Mouse (Mus musculus) adrenal gland, postnatal 10 days (tissue): ENCODE measurements around the gene Ulk4. TPM values are rescaled to one million over a fixed set of nuclear protein-coding genes. Genes with fewer than 3 reads are reported as not detected.
A peak's percentile ranks its signal among the peaks of the same experiment; 100 is the strongest.

ENCODE experiments used
- DNase-seq: peaks from one replicate; pipeline ENCODE4 v3.0.0; 2021; ENCODE audit warnings: mixed read lengths
- total RNA-seq, 2 experiments: library from RNA; stranded (reverse); gene quantifications; 2 replicates each; pipeline ENCODE4 v1.2.3; 2021

Ulk4 gene
- total RNA-seq, 2 experiments from 2014 or later, result 1.6 to 3.5 TPM

DNA sequence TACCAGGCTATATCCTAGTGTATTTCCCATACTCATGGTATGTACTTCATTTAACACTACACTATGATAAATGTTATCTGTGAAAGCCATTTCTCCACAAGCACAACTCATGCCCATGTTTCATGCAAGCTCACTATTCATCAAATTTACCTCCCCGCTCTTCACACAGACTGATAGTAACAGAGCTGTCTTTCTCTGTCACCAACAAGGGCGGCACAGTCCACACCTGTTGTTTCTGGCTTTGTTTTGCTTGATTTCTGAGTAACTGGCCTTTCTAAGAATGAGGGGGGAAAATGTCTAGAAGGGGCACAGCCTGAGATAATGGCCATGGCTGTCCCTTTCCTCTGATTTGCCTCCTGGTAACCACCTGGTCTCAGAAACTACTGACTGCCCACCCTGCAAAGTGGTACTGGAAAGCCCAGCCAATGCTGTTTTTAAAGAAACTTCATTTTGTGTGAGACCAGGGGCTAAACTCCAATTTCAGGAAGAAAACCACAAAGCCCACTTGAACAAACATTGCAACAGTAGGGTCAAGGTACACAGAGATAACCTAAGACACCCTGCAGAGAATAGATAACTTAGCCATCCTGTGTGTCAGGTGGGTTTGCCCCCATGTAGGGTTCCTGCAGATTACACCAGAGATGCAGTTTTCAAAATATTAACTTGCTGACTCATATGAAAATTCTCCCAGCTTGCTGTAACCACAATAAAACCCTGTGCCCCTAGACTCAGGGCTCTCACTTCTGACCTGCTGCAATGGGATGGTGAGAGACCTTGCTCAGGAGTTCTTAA is 258.3 kb downstream of the Ulk4 start:
- DNase-seq, result no peak

- no peak for DNase-seq
Observed at GRCm38 (mm10) chr9:121015810-121016502, 261.0 kb downstream of the Ulk4 start.

DNA sequence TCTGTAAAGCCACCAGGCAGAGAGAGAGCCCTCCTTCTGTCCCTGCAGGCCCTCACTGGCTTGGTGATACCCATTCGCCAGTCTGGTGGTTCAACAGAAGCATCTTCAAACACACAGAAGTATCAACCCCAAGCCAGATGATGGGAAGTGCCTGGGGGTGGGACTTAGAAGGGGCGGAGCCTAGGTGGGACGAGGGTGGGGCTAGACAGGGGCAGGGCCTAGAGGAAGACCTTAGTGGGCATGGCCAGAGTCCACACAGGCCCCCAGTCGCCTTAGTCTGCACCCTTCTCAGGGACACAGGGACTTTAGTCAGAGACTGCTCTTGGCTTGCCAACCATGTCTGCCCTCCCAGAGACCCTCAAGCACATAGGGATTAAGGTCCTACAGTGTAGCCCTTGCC is 265.5 kb downstream of the Ulk4 start:
- DNase-seq, result no peak

GRCm38 (mm10) chr9:121010544-121010943 is 266.5 kb downstream of the Ulk4 start:
- no peak for DNase-seq

GRCm38 (mm10) chr9:121005961-121006360 is 271.0 kb downstream of the Ulk4 start:
- no peak for DNase-seq

DNA sequence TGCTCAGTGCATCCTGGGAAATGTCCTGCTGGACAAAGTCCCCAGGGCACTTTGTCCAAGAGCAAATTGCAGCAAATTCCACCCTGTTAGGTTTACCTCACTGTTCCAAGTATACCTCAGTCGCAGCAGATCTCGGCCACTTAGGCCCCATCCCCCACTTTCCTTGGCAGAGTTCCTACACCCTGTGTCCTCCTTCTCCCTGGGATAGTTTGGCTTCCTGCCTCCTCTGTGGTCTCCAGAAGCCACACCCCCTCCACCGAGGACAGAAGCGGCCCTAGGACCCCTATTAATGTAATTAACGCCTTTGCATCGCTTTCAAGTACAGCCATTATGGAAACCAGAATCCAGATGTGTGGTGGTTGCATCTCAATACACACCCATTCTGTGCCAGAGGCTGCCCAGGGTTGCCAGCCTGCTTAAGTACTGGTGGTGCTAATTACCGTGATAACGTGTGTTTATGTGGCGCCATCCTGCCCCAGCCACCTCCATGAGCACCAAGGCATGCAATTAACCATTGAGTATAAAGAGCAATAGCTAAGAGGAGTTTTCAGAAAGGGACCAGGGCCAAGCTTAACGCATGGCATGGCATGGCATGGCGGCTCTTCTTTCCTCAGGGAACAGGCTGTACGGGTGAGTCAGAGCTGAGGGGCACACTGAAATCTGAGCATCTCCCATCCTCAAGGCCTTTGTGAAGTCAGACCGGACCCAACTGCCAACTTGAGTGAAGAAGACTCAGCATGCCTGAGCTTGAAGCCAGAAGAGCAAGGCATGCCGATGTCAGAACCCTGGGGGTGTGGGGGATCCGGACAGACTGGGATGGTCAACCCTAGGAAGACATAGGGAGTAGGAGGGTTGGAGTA is 275.1 kb downstream of the Ulk4 start:
- DNase-seq, result peak; percentile 41

DNA sequence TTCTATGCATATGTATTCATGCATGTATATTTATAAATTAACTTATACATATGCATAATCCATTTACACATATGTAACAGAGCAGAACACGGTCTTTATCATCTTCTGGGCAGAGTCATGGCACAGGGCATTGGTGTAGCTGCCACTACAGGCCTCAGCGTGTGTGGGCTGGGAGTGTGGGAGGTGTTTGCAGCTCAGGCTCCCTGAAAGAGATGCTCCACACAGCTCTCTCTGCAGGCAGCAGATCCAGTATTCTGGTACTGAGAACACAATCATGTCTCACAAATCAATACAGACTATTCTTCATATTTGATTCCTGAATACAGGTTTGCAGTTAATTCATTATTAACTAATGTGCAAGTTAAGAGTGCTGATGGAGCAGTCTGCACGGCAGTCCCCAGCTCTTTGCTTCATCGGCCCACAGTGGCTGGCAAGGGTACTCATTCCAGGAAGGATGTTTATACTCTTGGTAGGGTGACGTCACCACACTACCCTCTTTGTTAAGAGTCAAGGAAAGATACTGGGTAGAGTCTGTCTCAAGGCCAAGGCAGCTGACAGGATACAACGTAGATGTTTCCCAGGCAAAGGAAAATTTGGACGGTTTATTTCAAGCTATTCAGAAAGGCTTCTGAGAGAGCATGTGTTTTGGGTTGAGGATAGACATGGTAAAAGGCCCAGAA is 276.2 kb downstream of the Ulk4 start:
- peak; percentile 20 for DNase-seq

DNA sequence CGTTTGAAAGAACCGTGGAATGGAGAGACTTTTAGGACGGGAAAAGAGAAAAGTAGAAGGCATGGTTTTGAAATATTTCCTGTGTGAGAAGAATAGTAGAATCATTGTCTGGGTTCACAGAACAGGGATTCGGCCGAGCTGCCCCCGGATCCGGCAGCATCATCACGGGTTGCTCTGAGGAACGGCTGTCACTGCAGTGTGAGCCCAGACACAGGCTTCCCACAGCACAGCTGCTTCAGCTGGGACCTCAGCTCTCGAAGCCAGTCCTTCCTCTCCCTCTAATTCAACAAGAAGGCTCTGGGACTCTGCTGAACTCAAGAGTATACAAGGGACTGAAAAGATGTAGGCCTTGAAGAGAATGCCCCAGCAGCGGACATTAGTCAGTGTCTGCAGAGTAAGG is 278.3 kb downstream of the Ulk4 start:
- DNase-seq, result no peak

GRCm38 (mm10) chr9:120994223-120995155 is 282.5 kb downstream of the Ulk4 start:
- DNase-seq, result no peak

GRCm38 (mm10) chr9:120993004-120993403 is 284.0 kb downstream of the Ulk4 start:
- no peak for DNase-seq

- DNase-seq, result no peak
Observed at GRCm38 (mm10) chr9:120991801-120992200, 285.2 kb downstream of the Ulk4 start.

- no peak for DNase-seq
Observed at GRCm38 (mm10) chr9:120989806-120990700, 286.9 kb downstream of the Ulk4 start.

DNA sequence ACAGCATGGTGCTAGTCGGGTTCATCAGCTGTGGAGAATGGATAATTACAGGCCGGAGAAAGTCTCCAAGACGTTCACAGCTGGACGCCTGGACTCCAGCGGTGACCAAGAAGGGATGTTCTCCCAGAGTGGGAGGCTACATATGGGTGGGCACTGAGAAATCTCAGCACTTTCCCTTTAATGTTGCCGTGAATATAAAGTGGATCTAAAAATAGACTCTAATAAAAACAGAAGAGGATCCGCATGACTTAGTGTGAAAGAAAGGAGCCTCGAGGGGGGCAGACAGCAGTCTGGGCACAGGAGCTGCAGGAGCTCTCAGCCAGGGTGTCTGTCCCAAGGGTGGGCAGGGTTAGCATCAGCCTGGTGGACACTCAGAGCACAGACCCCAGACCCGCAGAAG is 288.9 kb downstream of the Ulk4 start:
- no peak for DNase-seq

DNA sequence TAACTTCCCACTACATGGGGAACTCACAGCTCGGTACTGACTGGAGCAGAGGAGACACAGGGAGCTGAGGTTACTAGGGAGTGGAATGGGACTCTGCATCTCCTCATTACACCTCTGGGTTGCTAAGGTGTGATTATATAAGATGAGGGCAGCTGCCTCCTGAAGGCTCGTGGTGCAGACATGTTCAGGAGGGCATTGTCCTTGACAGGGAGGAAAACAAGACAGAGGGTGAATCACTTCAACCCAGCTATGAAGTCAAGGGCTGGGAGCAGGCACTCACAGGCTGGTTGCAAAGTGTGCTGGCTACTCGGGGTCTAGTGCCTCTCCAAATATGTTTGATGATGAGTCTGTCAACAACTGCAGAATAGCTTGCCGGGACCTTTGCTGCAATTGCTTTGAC is 290.0 kb downstream of the Ulk4 start:
- DNase-seq, result no peak

DNA sequence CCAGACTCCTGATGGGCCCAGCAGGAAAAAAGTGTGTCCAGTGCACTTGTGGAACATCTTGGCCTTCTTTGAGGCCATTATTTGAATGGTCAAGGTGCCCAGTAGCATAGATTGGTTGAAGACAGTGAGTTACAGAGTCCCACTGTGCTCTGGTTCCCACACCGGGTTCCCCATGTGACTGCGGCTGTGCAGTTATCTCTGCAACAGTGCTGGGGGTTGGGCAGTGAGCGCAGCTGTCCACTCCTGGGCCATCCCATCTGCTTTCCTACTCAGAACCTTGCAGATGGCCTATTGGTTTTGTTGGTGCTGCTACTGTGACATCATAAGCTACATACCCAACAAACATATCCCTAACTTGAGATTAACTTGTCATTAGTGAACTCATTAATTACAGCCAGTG is 290.7 kb downstream of the Ulk4 start:
- DNase-seq, result no peak

- no peak for DNase-seq
Observed at GRCm38 (mm10) chr9:120985524-120985923, 291.5 kb downstream of the Ulk4 start.

DNA sequence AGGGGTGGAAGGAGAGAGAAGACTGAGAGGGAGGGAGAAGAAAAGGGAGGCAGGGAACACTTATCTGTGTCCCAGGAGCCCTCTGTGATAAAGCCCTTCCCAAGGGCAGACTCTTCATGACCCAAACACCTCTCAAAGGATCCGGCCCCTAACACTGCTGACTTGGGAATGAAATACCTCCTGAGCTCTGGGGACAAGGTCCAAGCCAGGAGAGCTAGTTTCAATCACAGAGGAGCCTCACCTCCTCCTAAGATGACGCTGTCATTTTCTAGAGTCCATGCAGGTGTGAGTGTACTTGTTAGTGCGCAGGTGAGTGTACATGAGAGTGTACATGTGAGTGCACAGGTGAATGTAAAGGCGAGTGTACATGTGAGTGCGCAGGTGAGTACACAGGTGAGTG is 292.0 kb downstream of the Ulk4 start:
- DNase-seq, result no peak

DNA sequence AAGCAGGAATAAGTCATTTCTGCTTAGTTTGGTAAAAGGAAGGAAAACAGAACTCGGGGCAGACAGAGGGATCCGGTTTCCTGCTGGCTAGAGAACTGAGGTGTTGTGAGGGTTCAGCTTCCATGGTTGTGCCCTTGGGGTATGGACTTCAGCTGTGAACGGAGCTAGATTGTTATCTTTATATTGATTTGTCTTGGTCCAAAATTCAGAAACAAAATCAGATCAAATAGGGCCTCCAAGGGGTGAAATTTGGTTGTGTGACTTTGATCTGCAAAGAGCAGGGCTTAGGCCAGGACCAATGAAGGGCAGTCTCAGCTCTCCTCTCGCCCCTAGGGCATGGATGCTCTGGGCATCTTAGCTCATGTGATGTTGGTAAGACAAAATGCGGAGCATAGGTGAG is 292.5 kb downstream of the Ulk4 start:
- DNase-seq, result no peak

DNA sequence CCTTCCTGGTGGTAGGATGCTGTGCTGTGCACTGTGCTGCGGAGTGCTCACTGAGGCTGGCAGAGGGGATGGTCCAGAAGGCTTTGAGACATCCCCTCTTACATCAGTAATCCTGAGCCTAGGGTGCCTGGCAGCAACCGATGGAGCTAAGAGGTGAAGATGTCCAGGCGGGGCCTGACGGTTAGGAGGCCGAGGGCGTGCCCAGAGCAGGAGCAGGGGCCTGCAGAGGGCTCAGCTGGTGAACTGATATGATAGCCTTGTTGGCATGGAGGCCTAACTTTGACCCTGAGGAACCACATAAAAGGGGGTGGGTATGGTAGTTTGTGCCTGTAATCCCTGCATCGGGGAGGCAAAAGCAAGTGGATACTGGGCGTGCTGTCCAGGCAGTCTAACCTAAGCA is 293.1 kb downstream of the Ulk4 start:
- no peak for DNase-seq

- DNase-seq, result no peak
Observed at GRCm38 (mm10) chr9:120981777-120982176, 295.2 kb downstream of the Ulk4 start.
